Mouse (Mus musculus) layer of hippocampus, adult 8-10 months (tissue): Measurements from ENCODE around the gene Trdn. TPM values are rescaled to one million over a fixed set of nuclear protein-coding genes. Genes with fewer than 3 reads are reported as not detected.

ENCODE experiments used
- DNase-seq, 2 experiments: peaks; one replicate each; pipeline ENCODE4 v3.0.0; 2022; ENCODE audit warnings: low spot score in 2 of 2
- total RNA-seq, 4 experiments: library from RNA; stranded (reverse); gene quantifications; 2 replicates each; pipeline ENCODE4 v1.2.4; 2022

Trdn gene
- total RNA-seq, 4 experiments from 2014 or later, result 0.33 to 0.39 TPM; not detected in 2

DNA sequence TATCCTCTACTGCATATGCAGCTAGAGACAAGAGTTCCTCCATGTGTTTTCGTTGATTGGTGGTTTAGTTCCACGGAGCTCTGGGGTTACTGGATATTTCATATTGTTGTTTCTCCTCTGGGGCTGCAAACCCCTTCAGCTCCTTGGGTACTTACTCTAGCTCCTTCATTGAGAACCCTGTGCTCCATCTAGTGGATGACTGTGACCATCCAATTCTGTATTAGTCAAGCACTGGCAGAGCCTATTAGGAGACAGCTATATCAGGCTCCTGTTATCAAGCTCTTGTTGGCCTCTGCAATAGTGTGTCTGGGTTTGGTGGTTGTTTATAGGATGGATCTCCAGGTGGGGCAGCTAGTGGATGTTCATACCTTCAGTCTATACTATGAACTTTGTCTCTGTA lies 290.2 kb downstream of the Trdn start:
- no peak for DNase-seq

DNA sequence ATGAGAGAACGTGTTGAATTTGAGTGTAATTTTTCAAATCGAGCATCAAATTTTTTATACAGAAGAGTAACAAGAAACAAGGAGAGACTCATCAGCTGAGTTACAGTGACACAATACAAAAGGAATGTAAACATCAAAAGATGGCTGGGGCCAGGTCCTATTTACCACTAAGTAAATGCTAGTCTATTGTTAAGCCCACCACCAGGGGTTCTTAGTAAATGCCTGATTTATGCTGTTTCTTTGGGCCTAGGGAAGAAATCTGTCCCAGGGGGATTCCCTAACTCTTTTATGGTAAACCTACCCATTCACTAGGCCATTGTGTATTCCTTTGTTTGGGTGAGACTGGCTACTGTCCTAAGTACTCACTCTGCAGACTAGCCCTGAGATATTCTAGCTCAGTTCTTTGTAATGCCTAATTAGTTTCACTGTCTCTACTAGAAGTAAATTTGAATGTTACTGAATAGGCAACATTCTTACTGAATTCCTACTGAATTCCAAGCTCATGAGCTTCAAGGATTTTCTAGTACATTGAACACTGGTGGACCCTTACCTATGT lies 295.2 kb downstream of the Trdn start:
- no peak for DNase-seq

Other genes with a start within 250 kb of the Trdn start
- 10 to 100 TPM; 23.8 to 32.9 (median 25.6) TPM for gene Nkain2, start 190.1 kb upstream of the Trdn start, total RNA-seq